Mouse (Mus musculus) CH12F3 (cell line): ENCODE data around the gene Thsd7b.
"Not testable (repeated sequence)": the region's sequence is repeated elsewhere in the genome, so short reads cannot be mapped to it uniquely, and the experiment has no call there.

Experiments used
- in situ Hi-C: fragments of 300-500 bp; cut with MboI; formaldehyde crosslinking; loops from 2 replicates; pipeline ENCODE4 v1.14.3; 2020; ENCODE audit warnings: low sequenced_read_pairs

Gene Thsd7b

GRCm38 (mm10) chr1:129826927-129827326 is 553.8 kb downstream of the Thsd7b start:
- in situ Hi-C loops, result no loop called here

GRCm38 (mm10) chr1:129837324-129837723 is 564.2 kb downstream of the Thsd7b start:
- in situ Hi-C loops, result no loop called here

- in situ Hi-C loops, result no loop called here
Observed at GRCm38 (mm10) chr1:129837776-129838175, 564.7 kb downstream of the Thsd7b start.

GRCm38 (mm10) chr1:129838486-129838885 is 565.4 kb downstream of the Thsd7b start:
- in situ Hi-C loops, result no loop called here

- in situ Hi-C loops, result no loop called here
Observed at GRCm38 (mm10) chr1:129843416-129843815, 570.3 kb downstream of the Thsd7b start.

- in situ Hi-C loops, result no loop called here
Observed at GRCm38 (mm10) chr1:129850007-129850564, 577.0 kb downstream of the Thsd7b start.

- in situ Hi-C loops, result no loop called here
Observed at GRCm38 (mm10) chr1:129867714-129868113, 594.6 kb downstream of the Thsd7b start.

GRCm38 (mm10) chr1:129874355-129874754 is 601.3 kb downstream of the Thsd7b start:
- in situ Hi-C loops, result no loop called here

- in situ Hi-C loops, result no loop called here
Observed at GRCm38 (mm10) chr1:129887861-129888260, 614.8 kb downstream of the Thsd7b start.

GRCm38 (mm10) chr1:129898121-129898520 is 625.0 kb downstream of the Thsd7b start:
- in situ Hi-C loops, result no loop called here

- in situ Hi-C loops, result no loop called here
Observed at GRCm38 (mm10) chr1:129915484-129915883, 642.4 kb downstream of the Thsd7b start.

GRCm38 (mm10) chr1:129917568-129917967 is 644.5 kb downstream of the Thsd7b start:
- in situ Hi-C loops, result no loop called here

GRCm38 (mm10) chr1:129919385-129919784 is 646.3 kb downstream of the Thsd7b start:
- in situ Hi-C loops, result no loop called here

GRCm38 (mm10) chr1:129931003-129931402 is 657.9 kb downstream of the Thsd7b start:
- in situ Hi-C loops, result no loop called here

GRCm38 (mm10) chr1:129943116-129943515 is 670.0 kb downstream of the Thsd7b start:
- in situ Hi-C loops, result no loop called here

GRCm38 (mm10) chr1:129947026-129947425 is 673.9 kb downstream of the Thsd7b start:
- in situ Hi-C loops, result no loop called here

GRCm38 (mm10) chr1:129955478-129955877 is 682.4 kb downstream of the Thsd7b start:
- in situ Hi-C loops, result no loop called here

GRCm38 (mm10) chr1:129956625-129957024 is 683.5 kb downstream of the Thsd7b start:
- in situ Hi-C loops, result no loop called here

- in situ Hi-C loops, result not testable (repeated sequence)
Observed at GRCm38 (mm10) chr1:129959352-129959751, 686.2 kb downstream of the Thsd7b start.

- in situ Hi-C loops, result no loop called here
Observed at GRCm38 (mm10) chr1:129963166-129963565, 690.1 kb downstream of the Thsd7b start.

- in situ Hi-C loops, result not testable (repeated sequence)
Observed at GRCm38 (mm10) chr1:129989247-129989646, 716.1 kb downstream of the Thsd7b start.

- in situ Hi-C loops, result no loop called here
Observed at GRCm38 (mm10) chr1:129990821-129991220, 717.7 kb downstream of the Thsd7b start.

GRCm38 (mm10) chr1:130055012-130055411 is 781.9 kb downstream of the Thsd7b start:
- in situ Hi-C loops, result no loop called here
